Mouse (Mus musculus) liver, embryonic 16.5 days (tissue): ENCODE data around the gene Daxx. TPM values are rescaled to one million over a fixed set of nuclear protein-coding genes. Genes with fewer than 3 reads are reported as not detected.
A peak's percentile ranks its signal among the peaks of the same experiment; 100 is the strongest.

ENCODE experiments used
- ATAC-seq: fragments of 200-750 bp; cut with Nextera tagmentation; 2 replicates; pipeline ENCODE4 v1.8.0; 2017; ENCODE audit warnings: low read depth, mild to moderate bottlenecking, moderate number of reproducible peaks, moderate library complexity
- H3K27ac ChIP-seq: fragments of 300-500 bp; sonication (generic); 2 replicates; pipeline ENCODE4 v1.5.1; 2014; ENCODE audit warnings: mild to moderate bottlenecking, low read length
- H3K27me3 ChIP-seq: fragments of 300-500 bp; sonication (generic); 2 replicates; pipeline ENCODE4 v1.6.1; 2014; ENCODE audit warnings: low read depth, low read length, mixed read lengths; ENCODE audit not compliant: control insufficient read depth, insufficient read depth
- H3K36me3 ChIP-seq: fragments of 300-500 bp; sonication (generic); 2 replicates; pipeline ENCODE4 v1.6.1; 2014; ENCODE audit warnings: mild to moderate bottlenecking; ENCODE audit not compliant: control insufficient read depth, insufficient read depth
- H3K4me1 ChIP-seq: fragments of 300-500 bp; sonication (generic); 2 replicates; pipeline ENCODE4 v1.6.1; 2014; ENCODE audit warnings: low read depth, low read length, mixed read lengths; ENCODE audit not compliant: control insufficient read depth
- H3K4me2 ChIP-seq: fragments of 300-500 bp; sonication (generic); 2 replicates; pipeline ENCODE4 v1.6.1; 2014; ENCODE audit warnings: low read depth, low read length, mixed read lengths
- H3K4me3 ChIP-seq: fragments of 300-500 bp; sonication (generic); 2 replicates; pipeline ENCODE4 v1.5.1; 2014; ENCODE audit warnings: low read depth, mild to moderate bottlenecking, low read length
- H3K9ac ChIP-seq: fragments of 300-500 bp; sonication (generic); 2 replicates; pipeline ENCODE4 v1.6.1; 2014; ENCODE audit warnings: low read depth, low read length
- H3K9me3 ChIP-seq: fragments of 300-500 bp; sonication (generic); replicated peaks from 2 replicates; pipeline ENCODE4 v1.6.1; 2016; ENCODE audit warnings: low read length; ENCODE audit not compliant: control insufficient read depth
- WGBS: fragments of 180-500 bp; shearing (Covaris S2); extraction: QIAGEN DNeasy Blood & Tissue Kit; methylation state at CpG from one replicate; pipeline ENCODE4 v1.1.7; 2014; ENCODE audit not compliant: insufficient replicate concordance; 5-methylcytosine and 5-hydroxymethylcytosine counted together
- polyA plus RNA-seq: library from polyadenylated mRNA; unstranded; fragments of >200 nt; fragmentation: Nextera tagmentation; extraction: Ambion mirVana; gene quantifications from 2 replicates; pipeline ENCODE4 v1.2.1, GENCODE M21; 2015

The Daxx gene
- polyA plus RNA-seq, 1 experiment from 2014 or later = 19.6 TPM

DNA sequence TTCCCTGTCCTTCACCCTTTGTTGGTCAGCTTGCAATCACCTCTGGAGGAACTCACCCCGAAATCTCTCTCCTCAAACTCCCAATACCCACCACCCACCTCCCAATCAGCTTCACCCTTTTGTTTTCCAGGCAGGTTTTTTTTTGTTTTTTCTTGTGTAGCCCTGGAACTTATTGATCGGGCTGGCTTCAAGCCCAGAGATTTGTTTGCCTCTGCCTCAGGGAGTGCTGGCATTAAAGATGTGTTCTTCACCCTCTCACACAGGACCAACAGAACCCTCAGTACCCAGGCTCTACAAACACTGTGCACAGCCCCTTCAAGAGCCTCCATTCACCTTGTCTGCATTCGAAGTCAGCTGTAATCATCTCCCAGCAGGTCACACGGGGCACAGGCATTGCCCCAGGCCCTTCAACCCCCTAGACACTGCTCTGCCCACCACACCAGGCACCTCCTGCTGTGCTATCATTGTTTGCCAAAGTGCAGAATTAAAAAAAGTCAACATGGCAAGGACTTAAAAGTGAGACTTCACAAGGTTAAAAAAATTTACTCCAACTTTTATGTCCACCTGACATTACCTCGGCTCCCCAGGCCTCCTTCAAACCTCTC is 44.8 kb downstream of the Daxx start:
- H3K4me2 ChIP-seq = peak overlapping the region; percentile 88
- H3K4me1 ChIP-seq = peaks cover 50% of the 10 kb centered on the region
- H3K27ac ChIP-seq = peak overlapping the region; percentile 87
- 15% methylated on average over 5 of the region's 5 CpGs for WGBS
- H3K4me3 ChIP-seq = peak overlapping the region; percentile 88
- no peaks in the 10 kb centered on the region for H3K9me3 ChIP-seq
- no peak for ATAC-seq
- H3K36me3 ChIP-seq = peaks cover 16% of the 10 kb centered on the region
- H3K27me3 ChIP-seq = no peaks in the 10 kb centered on the region
- H3K9ac ChIP-seq = peak overlapping the region; percentile 91

DNA sequence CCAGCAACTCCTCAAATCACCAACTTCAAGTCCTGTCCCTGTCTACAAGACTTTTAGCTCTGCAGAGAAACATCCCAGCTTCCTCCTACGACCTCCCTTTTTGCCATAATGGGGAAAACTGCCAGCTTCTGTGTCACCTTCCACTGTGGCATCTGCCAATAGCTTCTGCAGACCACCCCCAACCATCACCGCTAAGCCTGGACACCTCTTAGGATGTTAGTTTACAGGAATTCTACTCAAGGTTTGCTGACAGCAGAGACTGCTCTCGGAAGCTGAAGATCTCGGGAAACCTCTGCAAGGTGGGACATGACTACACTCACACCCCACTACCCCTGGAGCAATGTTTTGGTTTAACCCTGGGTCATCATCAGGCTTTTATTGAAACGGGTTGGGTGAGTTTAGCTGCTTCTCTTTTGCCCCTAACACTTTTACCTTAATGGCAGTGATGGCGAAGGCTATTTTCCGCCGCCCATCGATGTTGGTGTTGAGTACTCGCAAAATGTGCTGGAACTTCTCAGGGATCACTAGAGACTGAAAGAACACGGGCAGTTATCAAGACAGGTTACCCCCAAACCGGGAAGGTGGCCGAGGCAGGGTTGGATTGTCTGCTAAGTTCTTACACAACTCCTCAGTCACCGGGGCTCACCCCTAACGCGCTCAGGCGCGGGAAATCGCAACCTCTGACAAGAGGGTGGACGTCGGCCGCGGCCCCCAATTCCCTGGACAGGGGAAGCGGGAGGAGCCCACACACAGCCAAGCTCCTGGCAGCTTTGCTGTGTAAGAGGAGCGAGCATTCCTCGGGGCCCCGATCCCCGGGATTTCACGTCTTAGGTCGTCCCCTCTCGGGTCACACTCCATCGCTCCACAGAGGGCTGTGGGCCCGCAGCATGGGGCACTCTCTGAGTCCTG is 45.7 kb downstream of the Daxx start:
- Histone ChIP-seq H3K27ac (peak overlapping the region; percentile 87), H3K9ac (peak overlapping the region; percentile 91), H3K4me3 (peak overlapping the region; percentile 88), H3K4me1 (peaks cover 50% of the 10 kb centered on the region), H3K36me3 (peaks cover 17% of the 10 kb centered on the region), H3K9me3 (no peaks in the 10 kb centered on the region), H3K27me3 (no peaks in the 10 kb centered on the region), H3K4me2 (peak overlapping the region; percentile 88)
- WGBS = under 1% methylated on average over 33 of the region's 33 CpGs
- peak; percentile 4 for ATAC-seq

DNA sequence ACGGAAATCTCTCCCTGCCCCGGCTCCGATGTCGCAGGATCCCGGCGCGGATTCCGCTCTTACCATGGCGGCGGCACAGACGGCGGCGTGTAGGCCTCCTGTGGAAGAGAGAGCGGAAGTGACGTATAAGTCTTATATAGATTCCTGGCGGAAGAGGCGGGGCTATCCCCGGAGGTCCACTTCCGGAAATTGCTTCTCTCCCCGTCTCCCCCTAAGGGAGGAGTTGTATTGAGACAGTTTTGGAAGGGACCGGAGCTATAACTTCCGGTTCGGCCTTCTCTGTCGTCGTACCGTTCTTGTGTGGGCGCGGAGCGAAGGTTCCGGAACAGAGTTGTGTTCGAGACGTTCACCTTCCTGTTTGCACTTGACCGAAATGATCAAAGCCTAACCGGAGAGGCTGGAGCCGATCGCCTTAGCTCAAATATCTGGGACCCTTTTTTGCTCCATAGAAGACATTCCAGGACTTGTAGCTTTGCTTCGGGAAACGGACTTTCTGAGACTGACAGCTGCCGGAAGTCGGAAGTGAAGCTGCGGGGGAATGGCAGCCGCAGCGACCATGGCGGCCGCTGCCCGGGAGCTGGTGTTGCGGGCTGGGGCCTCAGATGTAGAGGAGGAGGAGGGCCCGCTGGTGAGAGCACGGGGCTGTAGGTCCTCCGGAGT is 46.5 kb downstream of the Daxx start, which contains the start of the genes Vps52 and Rps18:
Gene Vps52, plus strand, starts transcription at position 258 of the 660 bp plus-strand sequence.
Gene Rps18, minus strand, starts transcription at position 447 of the 660 bp plus-strand sequence.
- peaks cover 18% of the 10 kb centered on the region for H3K36me3 ChIP-seq
- H3K9ac ChIP-seq = peak within 1 kb of the TSS; percentile 91
- WGBS = under 1% methylated on average over 50 of the region's 50 CpGs
- no peaks in the 10 kb centered on the region for H3K9me3 ChIP-seq
- no peaks in the 10 kb centered on the region for H3K27me3 ChIP-seq
- peak; percentile 89 for ATAC-seq
- H3K4me1 ChIP-seq = peaks cover 45% of the 10 kb centered on the region
- peak within 1 kb of the TSS; percentile 96 for H3K27ac ChIP-seq
- H3K4me2 ChIP-seq = peak within 1 kb of the TSS; percentile 88
- peak within 1 kb of the TSS; percentile 88 for H3K4me3 ChIP-seq

DNA sequence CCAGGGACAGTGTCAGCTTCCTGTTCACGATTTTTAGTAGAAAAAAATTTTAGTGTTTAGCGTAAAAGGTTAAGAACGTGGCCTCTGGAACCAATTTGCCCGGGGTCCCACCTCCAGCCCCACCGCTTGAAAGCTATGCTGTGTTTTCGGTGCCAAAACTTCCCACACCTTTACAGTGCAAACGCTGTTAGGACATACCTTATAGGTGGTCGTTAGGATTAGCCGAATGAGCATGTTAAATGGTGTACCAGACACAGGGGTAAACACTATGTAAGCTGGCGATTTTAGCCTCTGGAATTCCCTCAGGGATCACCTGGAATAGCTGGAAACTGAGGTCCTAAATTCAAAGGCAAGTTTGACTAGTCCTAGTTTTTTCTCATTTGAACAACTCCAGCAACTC is 47.1 kb downstream of the Daxx start:
- 5% methylated on average over 10 of the region's 10 CpGs for WGBS
- peak overlapping the region; percentile 88 for H3K4me3 ChIP-seq
- H3K4me2 ChIP-seq = peak overlapping the region; percentile 83
- H3K27me3 ChIP-seq = no peaks in the 10 kb centered on the region
- no peaks in the 10 kb centered on the region for H3K9me3 ChIP-seq
- no peak for ATAC-seq
- peaks cover 39% of the 10 kb centered on the region for H3K4me1 ChIP-seq
- peak overlapping the region; percentile 96; the same call in 1 of the 2 replicates for H3K27ac ChIP-seq
- peaks cover 18% of the 10 kb centered on the region for H3K36me3 ChIP-seq
- peak overlapping the region; percentile 86 for H3K9ac ChIP-seq

DNA sequence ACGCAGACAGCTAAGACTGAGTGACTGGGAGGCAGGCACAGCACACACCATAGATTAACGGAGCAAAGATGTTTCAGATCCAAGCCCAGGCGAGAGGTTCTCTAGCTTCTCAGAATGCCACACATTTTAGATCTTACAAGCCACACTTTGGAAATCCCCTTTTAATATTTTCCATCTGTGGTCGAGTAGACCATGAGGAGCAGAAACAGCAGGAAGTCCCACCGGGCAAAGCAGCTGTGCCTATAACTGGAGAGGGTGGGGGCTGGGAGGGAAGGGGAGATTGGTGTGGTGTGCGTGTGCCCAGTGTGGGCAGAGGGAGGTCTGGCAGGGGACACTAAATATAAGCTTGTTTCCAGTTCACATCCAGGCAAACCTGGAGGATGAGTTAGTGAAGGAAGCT is 48.3 kb downstream of the Daxx start:
- H3K4me1 ChIP-seq = peaks cover 28% of the 10 kb centered on the region
- ATAC-seq = no peak
- H3K27me3 ChIP-seq = no peaks in the 10 kb centered on the region
- peaks cover 17% of the 10 kb centered on the region for H3K36me3 ChIP-seq
- no peak overlapping the region for H3K4me3 ChIP-seq
- H3K9ac ChIP-seq = no peak overlapping the region
- H3K4me2 ChIP-seq = no peak overlapping the region
- 80% methylated on average over 6 of the region's 6 CpGs for WGBS
- no peaks in the 10 kb centered on the region for H3K9me3 ChIP-seq
- H3K27ac ChIP-seq = no peak overlapping the region

DNA sequence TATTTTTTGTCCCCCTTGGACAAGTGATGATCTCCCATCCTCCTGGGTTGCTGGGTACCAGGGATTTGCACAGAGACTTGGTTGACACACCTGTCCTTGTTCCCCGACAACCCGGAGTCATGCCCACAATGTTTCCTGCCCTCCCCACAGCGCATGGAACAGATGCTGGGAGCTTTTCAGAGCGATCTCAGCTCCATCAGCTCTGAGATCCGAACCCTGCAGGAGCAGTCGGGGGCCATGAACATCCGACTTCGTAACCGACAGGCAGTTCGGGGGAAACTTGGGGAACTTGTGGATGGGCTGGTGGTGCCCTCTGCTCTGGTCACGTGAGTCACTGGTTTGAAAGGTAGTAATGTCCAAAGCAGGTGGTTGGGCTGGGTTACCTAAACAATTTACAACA is 49.2 kb downstream of the Daxx start:
- peaks cover 8% of the 10 kb centered on the region for H3K36me3 ChIP-seq
- WGBS = 88% methylated on average over 11 of the region's 11 CpGs
- H3K4me1 ChIP-seq = peaks cover 19% of the 10 kb centered on the region
- H3K4me2 ChIP-seq = no peak overlapping the region
- no peak overlapping the region for H3K27ac ChIP-seq
- H3K27me3 ChIP-seq = no peaks in the 10 kb centered on the region
- H3K4me3 ChIP-seq = no peak overlapping the region
- no peaks in the 10 kb centered on the region for H3K9me3 ChIP-seq
- no peak overlapping the region for H3K9ac ChIP-seq
- no peak for ATAC-seq

DNA sequence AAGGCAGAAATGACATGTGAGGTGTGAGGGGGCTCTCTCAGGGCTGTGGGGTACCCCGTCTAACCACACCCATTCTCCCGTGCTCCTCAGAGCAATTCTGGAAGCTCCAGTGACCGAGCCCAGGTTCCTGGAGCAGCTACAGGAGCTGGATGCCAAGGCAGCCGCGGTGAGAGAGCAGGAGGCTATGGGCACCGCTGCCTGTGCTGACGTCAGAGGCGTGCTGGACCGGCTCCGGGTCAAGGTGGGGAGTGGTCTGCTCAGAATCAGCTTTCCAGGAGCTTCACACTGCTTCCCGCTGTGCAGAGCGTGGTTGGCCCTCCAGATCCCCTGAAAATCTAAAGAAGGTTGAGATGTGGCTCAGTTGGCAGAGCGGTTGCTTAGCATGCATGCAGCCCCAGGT is 49.9 kb downstream of the Daxx start:
- WGBS = 86% methylated on average over 13 of the region's 13 CpGs
- Histone ChIP-seq H3K36me3 (peaks cover 8% of the 10 kb centered on the region; the same call in 1 of the 2 replicates), H3K9ac (no peak overlapping the region), H3K4me2 (no peak overlapping the region), H3K27ac (no peak overlapping the region), H3K27me3 (no peaks in the 10 kb centered on the region), H3K4me1 (peaks cover 12% of the 10 kb centered on the region), H3K9me3 (no peaks in the 10 kb centered on the region), H3K4me3 (no peak overlapping the region)
- ATAC-seq = no peak

DNA sequence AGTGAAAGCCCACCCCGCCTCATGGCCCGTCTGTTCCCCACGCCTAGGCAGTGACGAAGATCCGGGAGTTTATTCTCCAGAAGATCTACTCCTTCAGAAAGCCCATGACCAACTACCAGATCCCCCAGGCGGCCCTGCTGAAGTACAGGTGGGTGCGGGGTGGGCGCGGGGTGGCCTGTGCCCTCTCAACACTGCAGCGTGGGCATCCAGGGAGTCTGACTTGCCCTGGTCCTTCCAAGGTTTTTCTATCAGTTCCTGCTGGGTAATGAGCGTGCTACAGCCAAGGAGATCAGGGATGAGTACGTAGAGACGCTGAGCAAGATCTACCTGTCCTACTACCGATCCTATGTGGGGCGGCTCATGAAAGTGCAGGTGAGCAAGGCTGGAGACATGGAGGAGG is 50.7 kb downstream of the Daxx start:
- peaks cover 8% of the 10 kb centered on the region; the same call in 1 of the 2 replicates for H3K36me3 ChIP-seq
- no peak overlapping the region for H3K4me2 ChIP-seq
- no peaks in the 10 kb centered on the region for H3K27me3 ChIP-seq
- no peaks in the 10 kb centered on the region for H3K9me3 ChIP-seq
- H3K4me3 ChIP-seq = no peak overlapping the region
- WGBS = 85% methylated on average over 15 of the region's 15 CpGs
- ATAC-seq = no peak
- no peak overlapping the region for H3K9ac ChIP-seq
- H3K27ac ChIP-seq = no peak overlapping the region
- peaks cover 5% of the 10 kb centered on the region for H3K4me1 ChIP-seq
